ENCODE assay signal across 8 mouse cellular contexts in the genomic region with DNA sequence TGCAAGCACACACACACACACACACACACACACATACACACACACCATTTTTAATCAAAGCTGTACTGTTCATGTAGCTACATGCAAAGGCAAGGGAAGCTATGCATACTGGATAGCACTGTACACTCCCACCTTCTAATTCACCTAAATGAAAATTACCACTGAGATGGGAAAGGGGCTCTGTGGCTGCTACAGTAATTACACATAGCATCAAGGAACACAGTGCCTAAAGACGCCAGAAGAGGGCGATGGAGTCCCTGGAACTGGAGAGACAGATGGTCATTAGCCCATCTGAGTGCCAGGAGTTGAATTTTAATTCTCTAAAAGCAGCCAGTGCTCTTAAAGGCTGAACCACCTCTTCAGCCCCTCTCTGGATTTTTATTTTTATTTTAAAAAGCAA. TPM values are rescaled to one million over a fixed set of nuclear protein-coding genes. Genes with fewer than 3 reads are reported as not detected.
DNase-seq lines count a peak whose midpoint lies in the region; ATAC-seq and TF ChIP-seq lines count a peak whose summit lies in the region.

No protein-coding gene starts in this region.

- no peak overlapping the region for H3K9ac ChIP-seq in heart, embryonic 12.5 days
- no peak overlapping the region for H3K9ac ChIP-seq in ES-Bruce4 (ENCODE audit: low read depth, poor library complexity, severe bottlenecking)
- H3K9ac ChIP-seq in liver, postnatal 0 days (replicated peaks): no peak overlapping the region

- no peak for TF ChIP-seq EP300 in ES-Bruce4 (IDR thresholded peaks at IDR 0.05; ENCODE audit: insufficient read depth, low read depth, low read length)
- no peak for TF ChIP-seq EP300 in liver, postnatal 0 days (IDR thresholded peaks at IDR 0.05; ENCODE audit: low read depth)

- ATAC-seq in heart, embryonic 12.5 days (ENCODE audit: insufficient number of reproducible peaks, low FRiP score): no peak
- peak; percentile 75 for ATAC-seq in granulocyte monocyte progenitor cell, adult 5-6 weeks (replicated peaks; ENCODE audit: poor library complexity, severe bottlenecking)
- ATAC-seq in liver, postnatal 0 days: no peak

- TF ChIP-seq CTCF in ES-Bruce4 (IDR thresholded peaks at IDR 0.05; ENCODE audit: low read depth, low read length): peak; percentile 42
- TF ChIP-seq CTCF in liver, postnatal 0 days (IDR thresholded peaks at IDR 0.05; ENCODE audit: low read depth): peak; percentile 54

- no peaks in the 10 kb centered on the region for H3K27me3 ChIP-seq in heart, embryonic 12.5 days (replicated peaks)
- H3K27me3 ChIP-seq in ES-Bruce4 (ENCODE audit: control insufficient read depth, insufficient read depth, low read length, poor library complexity, severe bottlenecking): no peaks in the 10 kb centered on the region
- H3K27me3 ChIP-seq in liver, postnatal 0 days (ENCODE audit: insufficient read depth, low read length): no peaks in the 10 kb centered on the region

- H3K4me1 ChIP-seq in heart, embryonic 12.5 days (replicated peaks): no peaks in the 10 kb centered on the region
- H3K4me1 ChIP-seq in ES-Bruce4 (ENCODE audit: control insufficient read depth, insufficient read depth, low read length): no peaks in the 10 kb centered on the region
- no peaks in the 10 kb centered on the region for H3K4me1 ChIP-seq in liver, postnatal 0 days (ENCODE audit: insufficient read depth)

- intact Hi-C loops in heart, postnatal 14 days (cut with DNase I): no loop called here

- H3K4me3 ChIP-seq in heart, embryonic 12.5 days: no peak overlapping the region
- H3K4me3 ChIP-seq in ES-Bruce4 (ENCODE audit: low read depth, low read length): no peak overlapping the region
- no peak overlapping the region for H3K4me3 ChIP-seq in liver, postnatal 0 days (ENCODE audit: low read depth, low read length)

- WGBS in heart, embryonic 12.5 days: 7% methylated on average over 2 of the region's 2 CpGs
- 11% methylated on average over 2 of the region's 2 CpGs for WGBS in liver, postnatal 0 days (ENCODE audit: insufficient replicate concordance)

- H3K27ac ChIP-seq in heart, embryonic 12.5 days (ENCODE audit: poor library complexity, severe bottlenecking): no peak overlapping the region
- H3K27ac ChIP-seq in ES-Bruce4 (ENCODE audit: insufficient read depth, low read length): no peak overlapping the region
- H3K27ac ChIP-seq in liver, postnatal 0 days (ENCODE audit: low read depth): no peak overlapping the region

- H3K36me3 ChIP-seq in heart, embryonic 12.5 days: peaks cover 39% of the 10 kb centered on the region
- 0 out of 2 replicates have a peak, but pooled peaks cover 5% of the 10 kb centered on the region for H3K36me3 ChIP-seq in ES-Bruce4 (ENCODE audit: control insufficient read depth, insufficient read depth, low read length, poor library complexity, severe bottlenecking)
- no peaks in the 10 kb centered on the region for H3K36me3 ChIP-seq in liver, postnatal 0 days (replicated peaks; ENCODE audit: insufficient read depth, low read length)

- peak; percentile 23 to 54 for DNase-seq in heart, postnatal 14 days
- peak; percentile 35 for DNase-seq in cerebellum, adult 9-10 months
- peak; percentile 39 for DNase-seq in liver, postnatal 0 days
- DNase-seq in retina, postnatal 1 day: peak; percentile 85
- no peak for DNase-seq in urinary bladder, postnatal 25 days (ENCODE audit: low spot score)

- TF ChIP-seq POLR2A in ES-Bruce4 (IDR thresholded peaks at IDR 0.05; ENCODE audit: insufficient read depth, low read length): no peak

- no peaks in the 10 kb centered on the region for H3K9me3 ChIP-seq in heart, embryonic 12.5 days (replicated peaks)
- no peaks in the 10 kb centered on the region for H3K9me3 ChIP-seq in ES-Bruce4 (replicated peaks; ENCODE audit: control insufficient read depth, insufficient read depth, low read length, poor library complexity, severe bottlenecking)
- no peaks in the 10 kb centered on the region for H3K9me3 ChIP-seq in liver, postnatal 0 days (ENCODE audit: low read length)

- H3K4me2 ChIP-seq in heart, embryonic 12.5 days: no peak overlapping the region
- H3K4me2 ChIP-seq in liver, postnatal 0 days (ENCODE audit: low read depth, low read length): no peak overlapping the region

RNA-seq across cellular contexts. Expression of a gene that starts 53.7 kb away (rescaled TPM):
- total RNA-seq in heart, postnatal 14 days (2021): 10 to 100 TPM; 29.9 to 31.8 TPM
- 20.0 and 20.7 TPM in 2 replicates for polyA plus RNA-seq in heart, embryonic 12.5 days (2016; fragmentation: Nextera tagmentation; extraction: Ambion mirVana)
- 18.5 and 20.8 TPM in 2 replicates for polyA plus RNA-seq in ES-Bruce4 (2011; ENCODE audit: insufficient read depth, insufficient read length, low read depth, missing spikeins)
- 28.1 and 31.9 TPM in 2 replicates for total RNA-seq in granulocyte monocyte progenitor cell, adult 5-6 weeks (2014; fragmentation: Nextera tagmentation)
- 35.1 and 38.3 TPM in 2 replicates for total RNA-seq in granulocyte monocyte progenitor cell, adult 5-6 weeks (2017)
- polyA plus RNA-seq in liver, postnatal 0 days (2015; fragmentation: Nextera tagmentation; extraction: Ambion mirVana): 3.6 and 4.1 TPM in 2 replicates
